ENCODE assay signal across 10 mouse cellular contexts in the genomic region with DNA sequence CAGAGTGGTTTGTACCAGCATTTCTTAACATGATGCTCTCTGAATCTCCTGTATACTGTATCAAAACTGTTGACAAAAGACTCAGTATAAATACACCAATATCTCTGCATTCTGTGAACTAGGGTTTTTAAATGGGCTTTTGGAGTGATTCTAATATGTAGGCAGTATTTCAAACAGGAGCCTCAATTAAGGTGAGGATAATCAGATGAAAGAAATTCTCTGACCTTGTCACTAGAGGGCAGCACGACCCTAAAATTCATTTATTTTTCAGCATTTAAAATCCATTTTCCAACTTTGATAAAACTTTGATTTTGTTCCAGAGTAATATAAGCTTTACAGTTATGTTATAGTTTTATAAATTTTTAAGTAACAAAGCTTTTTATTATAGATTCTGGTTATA.
DNase-seq lines count a peak whose midpoint lies in the region; ATAC-seq and TF ChIP-seq lines count a peak whose summit lies in the region.
"Had no signal": no experiment of that assay in that cellular context is flagged by ENCODE, and none has a peak within 500 bp of the region (broad histone marks: within the 10 kb centered on the region; RNA-seq: fewer than 3 reads in every experiment).

No protein-coding gene starts in this region.

- 0 out of 2 replicates have a peak, but pooled peaks have one; percentile 38 for ATAC-seq in megakaryocyte, adult 5-6 weeks (ENCODE audit: poor library complexity, severe bottlenecking)

- intact Hi-C loops in heart, postnatal 25 days (cut with DNase I) = loop anchor here (2.0 to 5.0 kb wide), 2 partner anchors 281 to 595 kb away; a partner anchor contains a TSS

- H3K27ac ChIP-seq in layer of hippocampus, adult 2 months = no peak overlapping the region
- H3K27ac ChIP-seq: macrophage had no signal

- DNase-seq in adrenal gland, postnatal 10 days = peak; percentile 5
- DNase-seq in adrenal gland, postnatal 14 days = no peak
- peak in 1 of 2 experiments; percentile 26 for DNase-seq in layer of hippocampus, adult 2 months (ENCODE audit: low spot score in 2 of 2)
- DNase-seq in layer of hippocampus, adult 18-20 months (ENCODE audit: low spot score in 2 of 2) = no peak
- DNase-seq in ZHBTc4 (ENCODE audit: low read depth, low spot score) = peak; percentile 24
- no peak for DNase-seq in right cerebral cortex, postnatal 36 days (ENCODE audit: low spot score in 2 of 2)
- no peak for DNase-seq in heart, postnatal 25 days (ENCODE audit: low spot score)
- DNase-seq: gastrocnemius, postnatal 14 days had no signal

- no peak overlapping the region for H3K4me3 ChIP-seq in layer of hippocampus, adult 2 months

- TF ChIP-seq CTCF in layer of hippocampus, adult 2 months (conservative IDR thresholded peaks at IDR 0.05) = peak; percentile 81

Comparison
In these comparisons a context has a peak if more than half of its experiments do, and no peak if none do; other contexts are left out.
1. DNase-seq: peak in adrenal gland, postnatal 10 days (single experiment) and ZHBTc4 (single experiment); none in adrenal gland, postnatal 14 days (single experiment), layer of hippocampus, adult 18-20 months (0 of 2), right cerebral cortex, postnatal 36 days (0 of 2) and heart, postnatal 25 days (single experiment).